ENCODE assay signal across 13 mouse cellular contexts in the genomic region with DNA sequence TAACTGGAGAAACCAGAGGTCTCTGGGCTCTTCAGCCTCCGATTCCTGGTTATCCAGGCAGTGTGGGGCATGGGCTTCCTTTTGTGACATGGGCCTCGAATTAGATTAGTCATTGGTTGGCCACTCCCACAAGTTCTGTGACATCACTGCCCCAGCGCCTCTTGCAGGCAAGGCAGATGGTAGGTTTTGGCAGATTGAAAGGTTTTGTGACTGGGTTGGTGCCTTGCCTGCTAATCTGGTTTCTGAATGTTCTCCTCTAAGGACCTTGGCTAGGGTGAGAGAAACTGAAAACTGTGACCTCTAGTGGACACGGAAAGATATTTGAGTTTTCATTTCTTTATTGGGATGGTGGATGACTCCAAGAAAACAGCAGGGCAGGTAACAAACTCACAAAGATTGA.
DNase-seq lines count a peak whose midpoint lies in the region; ATAC-seq and TF ChIP-seq lines count a peak whose summit lies in the region.
"Had no signal": no experiment of that assay in that cellular context is flagged by ENCODE, and none has a peak within 500 bp of the region (broad histone marks: within the 10 kb centered on the region; RNA-seq: fewer than 3 reads in every experiment).

No protein-coding gene starts in this region.

- DNase-seq in embryo, embryonic 10 days (ENCODE audit: low spot score): peak; percentile 37
- DNase-seq in embryo, embryonic 9.5 days (ENCODE audit: extremely low spot score): no peak
- peak; percentile 21 to 53 for DNase-seq in layer of hippocampus, postnatal 14 days (ENCODE audit: low spot score in 2 of 2)
- DNase-seq in layer of hippocampus, adult 9-10 months (ENCODE audit: low spot score): no peak
- DNase-seq in MN1 (ENCODE audit: low spot score): peak; percentile 27
- peak; percentile 9 for DNase-seq in embryonic facial prominence, embryonic 10.5 days (ENCODE audit: low spot score)
- no peak for DNase-seq in liver, postnatal 0 days
- DNase-seq in gastrocnemius, postnatal 10 days: no peak
- DNase-seq: thymus, postnatal 14 days had no signal

- no peak overlapping the region for H3K27ac ChIP-seq in embryonic facial prominence, embryonic 10.5 days (replicated peaks)
- H3K27ac ChIP-seq in liver, postnatal 0 days (ENCODE audit: low read depth): no peak overlapping the region
- H3K27ac ChIP-seq: intestine, embryonic 15.5 days; lung, embryonic 15.5 days; neural tube, embryonic 12.5 days had no signal

- H3K4me1 ChIP-seq in embryonic facial prominence, embryonic 10.5 days: peaks cover 2% of the 10 kb centered on the region
- no peaks in the 10 kb centered on the region for H3K4me1 ChIP-seq in liver, postnatal 0 days (ENCODE audit: insufficient read depth)
- H3K4me1 ChIP-seq: lung, embryonic 15.5 days had no signal

- TF ChIP-seq EP300 in liver, postnatal 0 days (IDR thresholded peaks at IDR 0.05; ENCODE audit: low read depth): no peak

- 50% methylated on average over 4 of the region's 4 CpGs for WGBS in embryonic facial prominence, embryonic 10.5 days
- WGBS in liver, postnatal 0 days (ENCODE audit: insufficient replicate concordance): 44% methylated on average over 4 of the region's 4 CpGs

- H3K4me2 ChIP-seq in liver, postnatal 0 days (ENCODE audit: low read depth, low read length): no peak overlapping the region
- H3K4me2 ChIP-seq: intestine, embryonic 15.5 days; lung, embryonic 15.5 days; neural tube, embryonic 12.5 days had no signal

- 0 out of 2 replicates have a peak, but pooled peaks cover 2% of the 10 kb centered on the region for H3K27me3 ChIP-seq in embryonic facial prominence, embryonic 10.5 days (replicated peaks; ENCODE audit: low read depth, poor library complexity, severe bottlenecking)
- no peaks in the 10 kb centered on the region for H3K27me3 ChIP-seq in liver, postnatal 0 days (ENCODE audit: insufficient read depth, low read length)
- H3K27me3 ChIP-seq: intestine, embryonic 15.5 days; lung, embryonic 15.5 days; neural tube, embryonic 12.5 days had no signal

- no peak for ATAC-seq in liver, postnatal 0 days
- ATAC-seq: intestine, embryonic 15.5 days had no signal

- no peaks in the 10 kb centered on the region for H3K36me3 ChIP-seq in embryonic facial prominence, embryonic 10.5 days (replicated peaks)
- H3K36me3 ChIP-seq in liver, postnatal 0 days (replicated peaks; ENCODE audit: insufficient read depth, low read length): no peaks in the 10 kb centered on the region
- H3K36me3 ChIP-seq: intestine, embryonic 15.5 days; lung, embryonic 15.5 days; neural tube, embryonic 12.5 days had no signal

- no peak overlapping the region for H3K4me3 ChIP-seq in embryonic facial prominence, embryonic 10.5 days
- H3K4me3 ChIP-seq in liver, postnatal 0 days (ENCODE audit: low read depth, low read length): no peak overlapping the region
- H3K4me3 ChIP-seq: erythroblast, embryonic 14.5 days; intestine, embryonic 15.5 days; lung, embryonic 15.5 days; neural tube, embryonic 12.5 days had no signal

- H3K9ac ChIP-seq in liver, postnatal 0 days (replicated peaks): no peak overlapping the region
- H3K9ac ChIP-seq: intestine, embryonic 15.5 days; lung, embryonic 15.5 days; neural tube, embryonic 12.5 days had no signal

- H3K9me3 ChIP-seq in embryonic facial prominence, embryonic 10.5 days: no peaks in the 10 kb centered on the region
- no peaks in the 10 kb centered on the region for H3K9me3 ChIP-seq in liver, postnatal 0 days (ENCODE audit: low read length)
- H3K9me3 ChIP-seq: intestine, embryonic 15.5 days; lung, embryonic 15.5 days; neural tube, embryonic 12.5 days had no signal

- TF ChIP-seq CTCF in liver, postnatal 0 days (IDR thresholded peaks at IDR 0.05; ENCODE audit: low read depth): no peak

Comparison
In these comparisons a context has a peak if more than half of its experiments do, and no peak if none do; other contexts are left out.
1. DNase-seq: peak in embryo, embryonic 10 days (single experiment), layer of hippocampus, postnatal 14 days (2 of 2), MN1 (single experiment) and embryonic facial prominence, embryonic 10.5 days (single experiment); none in embryo, embryonic 9.5 days (single experiment), layer of hippocampus, adult 9-10 months (single experiment), liver, postnatal 0 days (single experiment) and gastrocnemius, postnatal 10 days (single experiment).